Mouse (Mus musculus): ENCODE results near the gene Tm7sf2. TPM values are rescaled to one million over a fixed set of nuclear protein-coding genes. Genes with fewer than 3 reads are reported as not detected.

Gene Tm7sf2
- total RNA-seq (2021): 10 to 100 TPM; 24.9 to 25.2 TPM

DNA sequence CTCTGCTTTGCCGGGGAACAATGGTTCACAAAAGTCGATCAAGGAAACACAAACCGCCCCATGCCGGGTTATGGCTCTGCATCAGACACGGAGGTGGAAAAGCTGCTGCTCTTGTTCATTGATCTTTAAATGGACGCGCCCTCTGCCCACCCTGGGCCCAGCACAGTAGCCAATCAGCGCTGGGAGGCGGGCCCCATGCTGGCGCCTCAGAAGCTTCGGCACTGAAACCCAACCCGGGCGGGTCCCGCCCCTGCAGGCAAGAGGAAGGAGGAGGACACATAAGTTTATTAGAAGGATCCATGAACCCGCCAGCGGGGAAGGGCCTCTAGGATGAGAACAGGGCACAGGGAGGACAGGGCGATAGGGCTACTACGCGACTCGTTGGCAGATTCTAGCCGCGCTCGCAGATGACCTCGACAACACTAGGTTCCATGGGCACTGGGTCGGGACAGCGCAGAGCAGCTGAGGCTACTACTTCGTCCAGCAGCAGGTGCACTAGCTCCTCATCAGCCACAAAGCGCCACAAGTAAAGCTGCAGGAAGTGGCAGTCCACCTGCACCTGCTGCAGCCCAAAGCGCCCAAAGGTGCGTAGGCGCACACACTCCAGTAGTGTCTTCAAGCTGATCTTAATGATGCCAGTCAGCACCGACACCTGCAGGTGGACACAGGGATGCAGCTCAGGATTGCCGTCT, at the start of gene Tm7sf2:
Gene Tm7sf2, minus strand, starts transcription at position 650 of the 692 bp plus-strand sequence.
- intact Hi-C loops (cut with DNase I): loop anchor here (5.0 kb wide), 1 partner anchor 49 kb away; the partner anchor contains the start of gene Sac3d1
- peak; percentile 82 to 91 for DNase-seq (ENCODE audit: low spot score in 2 of 2)

- intact Hi-C loops (cut with DNase I): loop anchor here (5.0 kb wide), 1 partner anchor 50 kb away; the partner anchor contains the start of gene Tm7sf2
Observed at GRCm38 (mm10) chr19:6117346-6117985, 49.3 kb upstream of the Tm7sf2 start.

GRCm38 (mm10) chr19:6116113-6116850, 48.1 kb upstream of the Tm7sf2 start:
- DNase-seq (ENCODE audit: low spot score in 2 of 2): peak in 1 of 2 experiments; percentile 60
- intact Hi-C loops (cut with DNase I): loop anchor here (5.0 kb wide), 1 partner anchor 49 kb away; the partner anchor contains the start of gene Tm7sf2

More at GRCm38 (mm10) chr19:6117346-6117985, 49.3 kb upstream of the Tm7sf2 start:
- peak in 1 of 2 experiments; percentile 65 for DNase-seq (ENCODE audit: low spot score in 2 of 2)

DNA sequence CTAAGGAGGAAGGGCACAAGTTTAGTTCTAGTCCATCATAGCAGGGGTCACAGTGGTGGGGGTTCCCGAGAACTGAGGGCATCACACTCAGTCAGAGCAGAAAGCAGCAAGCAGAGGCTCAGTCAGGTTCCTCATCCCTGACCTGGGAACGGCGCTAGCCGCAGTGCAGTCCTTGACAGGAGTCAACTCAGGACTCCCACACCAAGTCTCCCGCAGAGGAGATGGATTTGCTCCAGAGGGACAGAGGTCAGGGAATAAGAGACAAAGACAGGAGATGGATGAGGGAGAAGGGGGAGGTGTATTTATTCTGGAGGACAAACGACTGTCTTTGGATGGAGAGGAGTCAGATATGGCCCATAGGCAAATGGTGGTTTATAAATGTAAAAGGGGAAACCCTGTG, 44.9 kb upstream of the Tm7sf2 start:
- intact Hi-C loops (cut with DNase I): no loop called here
- no peak for DNase-seq (ENCODE audit: low spot score in 2 of 2)

- no peak for DNase-seq (ENCODE audit: low spot score in 2 of 2)
- intact Hi-C loops (cut with DNase I): no loop called here
Observed at GRCm38 (mm10) chr19:6105586-6105985, 37.4 kb upstream of the Tm7sf2 start, which contains the start of gene Naaladl1. Gene Naaladl1, plus strand, starts transcription at chr19:6105782.

DNA sequence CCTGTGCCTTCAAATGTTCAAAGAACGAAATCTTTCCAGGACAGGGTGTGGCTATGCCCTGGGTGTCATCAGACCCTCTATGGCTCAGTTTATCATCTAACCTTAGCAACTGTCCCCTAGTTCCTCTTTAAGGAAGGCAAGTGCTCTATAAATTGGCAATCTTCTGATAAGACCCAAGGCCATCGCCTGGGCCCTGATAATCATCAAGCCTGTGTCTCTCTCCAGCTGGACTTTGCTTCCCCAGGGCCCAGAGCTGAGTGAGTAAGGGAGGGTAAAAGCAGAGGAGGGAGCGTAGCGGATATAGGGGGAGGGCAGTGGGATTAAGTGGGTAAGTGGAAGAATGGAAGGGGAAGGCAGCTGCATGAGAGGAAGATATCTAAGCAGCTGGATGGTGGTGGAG, 36.3 kb upstream of the Tm7sf2 start:
- intact Hi-C loops (cut with DNase I): no loop called here
- DNase-seq (ENCODE audit: low spot score in 2 of 2): no peak

DNA sequence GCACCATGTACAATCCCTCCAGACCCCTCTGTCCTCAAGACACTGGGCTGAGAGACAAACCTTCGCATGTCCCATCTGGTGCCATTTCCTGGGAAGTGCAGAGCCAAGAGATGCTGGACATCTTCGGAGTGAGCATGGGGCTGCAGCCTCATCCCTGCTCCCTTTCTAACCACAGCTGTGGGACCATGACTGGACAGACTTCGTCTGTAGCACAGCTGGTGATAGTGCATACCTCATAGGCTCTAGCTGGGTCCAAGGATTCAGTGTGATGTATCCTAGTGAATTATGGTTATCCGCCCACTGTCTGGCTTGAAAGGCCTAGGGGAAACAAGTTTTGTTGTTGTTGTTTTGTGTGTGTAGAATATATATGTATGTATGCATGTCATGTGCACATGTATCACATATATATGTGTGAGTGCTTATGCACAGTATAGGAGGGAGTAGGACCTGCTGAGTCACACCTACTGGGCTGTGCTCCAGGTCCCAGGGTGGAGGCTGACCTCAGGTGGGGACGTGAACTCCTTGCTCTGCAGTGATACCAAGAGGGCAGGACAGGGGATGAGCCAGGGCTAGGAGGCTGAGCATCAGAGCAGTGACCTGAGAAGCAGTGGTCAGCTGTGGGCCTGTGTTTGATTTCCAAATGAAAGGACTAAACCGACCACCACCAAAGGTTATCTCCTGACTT, 34.1 kb upstream of the Tm7sf2 start:
- intact Hi-C loops (cut with DNase I): no loop called here

DNA sequence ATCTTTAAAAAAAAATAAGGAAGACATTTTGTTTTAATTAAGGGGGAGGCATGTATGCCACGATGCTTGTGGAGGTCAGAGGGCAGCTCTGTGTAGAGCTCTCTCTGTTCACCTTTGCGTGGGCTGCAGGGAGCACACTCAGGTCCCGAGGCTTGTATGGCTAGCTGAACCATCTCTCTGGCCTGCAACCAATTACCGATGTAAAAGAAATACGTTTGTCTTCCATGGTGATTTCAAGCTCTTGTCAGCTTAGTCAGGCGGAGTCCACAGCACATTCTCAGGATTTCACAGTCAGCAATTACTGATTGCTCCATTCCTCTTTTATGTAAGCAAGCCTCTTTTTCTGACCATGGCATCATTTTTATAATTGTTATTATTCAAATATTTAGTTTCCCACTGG, 33.0 kb upstream of the Tm7sf2 start:
- no peak for DNase-seq (ENCODE audit: low spot score in 2 of 2)
- intact Hi-C loops (cut with DNase I): no loop called here

More for the DNA sequence above, 34.1 kb upstream of the Tm7sf2 start:
- DNase-seq (ENCODE audit: low spot score in 2 of 2): no peak

- intact Hi-C loops (cut with DNase I): no loop called here
- DNase-seq (ENCODE audit: low spot score in 2 of 2): no peak
Observed at GRCm38 (mm10) chr19:6097847-6098246, 29.7 kb upstream of the Tm7sf2 start.

DNA sequence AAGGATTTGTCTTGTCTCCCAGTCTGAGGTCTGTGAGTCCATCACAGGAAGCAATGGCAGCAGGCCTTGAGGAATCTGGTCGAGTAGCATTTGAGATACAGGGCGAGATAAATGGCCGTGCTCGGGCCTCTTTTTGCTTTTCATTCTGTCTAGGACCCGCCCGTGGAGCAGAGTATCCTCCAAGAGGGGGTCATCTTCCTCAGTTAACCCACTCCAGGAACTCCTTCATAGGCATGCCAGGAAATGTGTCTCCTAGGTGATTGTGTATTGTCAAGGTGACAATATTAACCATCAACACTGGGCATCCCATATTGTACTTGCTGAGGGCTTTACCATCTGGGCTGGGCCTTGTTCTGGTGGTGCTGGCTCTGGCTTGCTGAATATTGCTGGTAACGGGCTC, 25.9 kb upstream of the Tm7sf2 start, which contains the start of gene AC131692.1:
Gene AC131692.1, plus strand, starts transcription at position 301 of the 400 bp plus-strand sequence.
- intact Hi-C loops (cut with DNase I): no loop called here
- no peak for DNase-seq (ENCODE audit: low spot score in 2 of 2)

DNA sequence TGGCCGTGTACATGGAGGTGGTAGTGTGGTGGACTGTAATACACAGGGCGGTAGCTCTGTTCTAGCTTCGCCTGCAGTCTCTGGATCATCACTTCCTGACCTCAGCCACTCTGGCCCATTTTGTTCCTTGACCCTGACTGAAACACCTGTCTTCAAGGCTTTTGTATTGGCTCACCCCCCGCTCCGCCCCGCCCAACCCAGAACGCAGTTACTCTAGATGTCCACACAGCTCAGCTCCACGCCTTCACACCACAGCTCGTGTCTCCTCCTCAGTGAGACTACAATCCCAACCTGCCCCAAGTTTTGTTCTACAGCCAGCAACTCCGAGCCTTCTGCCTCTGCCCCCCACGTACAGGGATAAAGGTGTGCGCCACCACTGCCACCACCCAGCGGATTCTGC, 20.7 kb upstream of the Tm7sf2 start:
- DNase-seq (ENCODE audit: low spot score in 2 of 2): no peak
- intact Hi-C loops (cut with DNase I): no loop called here

DNA sequence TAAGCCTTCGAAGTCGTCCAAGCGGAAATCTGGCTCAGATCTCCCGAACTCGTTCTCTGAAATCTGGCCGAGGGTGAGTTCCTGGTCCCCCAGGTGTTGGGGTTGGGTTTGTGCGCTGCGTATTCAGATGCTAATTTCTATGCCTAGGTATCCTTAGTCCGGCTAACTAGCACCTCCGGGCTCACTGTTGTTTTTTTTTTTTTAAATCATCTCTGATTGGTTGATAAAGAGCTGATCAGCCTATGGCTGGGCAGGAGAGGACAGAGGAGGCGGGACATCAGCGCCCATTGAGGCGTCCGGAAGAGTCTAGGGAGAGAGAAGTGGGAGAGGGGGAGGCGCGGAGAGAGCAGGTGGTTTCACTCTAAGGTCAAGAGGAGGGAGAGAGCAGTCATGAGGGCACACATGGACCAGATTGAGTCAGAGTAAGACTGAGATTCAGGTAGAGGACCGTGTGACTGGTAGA, 17.3 kb upstream of the Tm7sf2 start:
- intact Hi-C loops (cut with DNase I): loop anchor here (1.0 to 2.0 kb wide), 2 partner anchors 29 to 33 kb away; partner anchors contain the start of genes Fau, Mrpl49 and Sac3d1
- no peak for DNase-seq (ENCODE audit: low spot score in 2 of 2)

GRCm38 (mm10) chr19:6084478-6085248, 16.5 kb upstream of the Tm7sf2 start, which contains the start of the genes Zfpl1 and Cdca5:
Gene Zfpl1, minus strand, starts transcription at chr19:6084956.
Gene Cdca5, plus strand, starts transcription at chr19:6084983.
- DNase-seq (ENCODE audit: low spot score in 2 of 2): peak; percentile 97 to 98
- intact Hi-C loops (cut with DNase I): loop anchor here (1.0 to 2.0 kb wide), 2 partner anchors 28 to 34 kb away; partner anchors contain the start of genes Fau, Mrpl49 and Sac3d1

DNA sequence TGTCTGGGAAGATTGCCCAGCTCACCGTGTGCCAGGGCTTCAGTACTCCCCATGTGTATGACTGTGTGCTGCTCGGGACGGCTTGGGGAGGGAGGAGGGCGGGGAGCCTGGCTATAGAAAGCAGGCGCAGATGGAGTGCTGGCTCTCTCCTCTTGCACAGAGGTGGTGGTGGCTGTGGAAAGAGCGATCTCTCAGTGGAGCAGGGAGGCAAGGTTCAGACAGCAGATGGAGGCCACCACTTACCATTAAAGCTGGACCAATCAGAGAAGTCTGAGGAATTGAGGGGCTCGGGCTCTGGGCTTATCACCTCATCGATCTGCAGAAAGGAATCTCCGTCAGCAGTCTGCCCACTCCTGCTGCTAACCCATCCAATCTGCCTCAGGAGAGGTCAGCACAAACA, 14.0 kb upstream of the Tm7sf2 start, which contains the start of gene Gm28374:
Gene Gm28374, minus strand, starts transcription at position 101 of the 400 bp plus-strand sequence.
- DNase-seq (ENCODE audit: low spot score in 2 of 2): no peak

DNA sequence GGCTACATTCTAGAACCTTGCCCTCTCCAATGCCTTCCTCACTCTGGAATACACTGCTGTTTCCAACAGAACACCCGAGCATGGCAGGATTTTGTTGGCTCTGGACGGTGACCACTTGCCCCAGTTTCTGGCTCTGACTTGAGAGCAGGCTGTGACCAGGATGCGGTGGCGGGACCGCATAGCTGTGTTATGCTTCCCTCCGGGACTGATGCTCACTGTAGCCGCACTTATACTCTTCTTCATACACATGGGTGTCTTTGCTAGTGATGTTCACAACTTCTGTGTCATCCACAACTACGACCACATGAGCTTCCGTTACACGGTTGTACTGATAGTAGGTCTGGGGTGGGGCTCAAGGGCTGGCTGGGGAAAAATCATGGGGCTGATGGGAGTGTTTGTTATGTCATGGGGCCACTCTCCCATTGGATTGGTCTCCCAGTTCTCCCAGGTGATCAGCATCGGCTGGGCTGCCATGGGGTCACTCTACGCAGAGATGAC, 11.9 kb upstream of the Tm7sf2 start, which contains the start of gene Tmem262:
Gene Tmem262, plus strand, starts transcription at position 51 of the 498 bp plus-strand sequence.
- intact Hi-C loops (cut with DNase I): no loop called here
- no peak for DNase-seq (ENCODE audit: low spot score in 2 of 2)

More for the DNA sequence above, 14.0 kb upstream of the Tm7sf2 start, which contains the start of gene Gm28374:
- intact Hi-C loops (cut with DNase I): no loop called here

DNA sequence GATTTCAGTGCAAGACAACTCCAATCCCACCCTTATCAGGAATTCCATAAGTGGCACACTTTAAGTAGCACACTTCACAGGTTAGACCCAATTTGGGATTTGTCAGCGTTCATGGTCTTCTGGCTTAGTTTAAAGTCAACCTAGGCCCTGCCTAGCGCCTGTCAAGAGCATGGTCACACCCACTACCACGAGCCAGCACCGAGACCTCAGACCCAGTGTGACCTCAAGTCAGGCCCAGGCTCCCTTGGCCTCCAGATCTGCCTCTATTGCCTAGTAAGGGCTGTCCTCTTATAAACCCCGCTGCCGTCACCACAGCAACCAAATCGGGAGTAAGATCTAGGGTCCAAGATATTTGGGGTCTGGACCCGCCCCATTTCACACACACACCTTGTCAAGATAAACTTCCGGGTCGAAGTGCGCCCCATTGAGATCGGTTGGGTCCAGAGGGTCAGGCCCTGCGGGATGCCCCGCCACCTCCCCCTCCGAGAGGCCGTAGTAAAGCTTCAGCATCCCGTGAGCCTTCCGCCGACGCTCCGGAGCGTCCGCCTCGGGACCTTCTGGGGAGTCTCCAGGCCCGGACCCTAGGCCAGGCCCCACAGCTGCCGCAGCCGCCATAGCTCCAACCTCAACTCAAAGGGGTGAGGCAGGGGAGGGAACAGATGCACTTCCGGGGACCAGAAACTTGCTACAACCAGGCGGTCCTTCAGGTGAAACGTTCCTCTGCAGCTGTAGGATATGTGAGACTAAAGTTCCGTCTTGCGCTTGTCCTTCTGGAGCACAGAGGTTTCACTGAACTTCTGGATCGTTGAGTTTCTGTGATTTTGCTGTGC, 8.6 kb upstream of the Tm7sf2 start, which contains the start of gene Vps51:
Gene Vps51, minus strand, starts transcription at position 668 of the 830 bp plus-strand sequence.
- intact Hi-C loops (cut with DNase I): no loop called here

GRCm38 (mm10) chr19:6073889-6074288, 5.7 kb upstream of the Tm7sf2 start:
- intact Hi-C loops (cut with DNase I): no loop called here
- no peak for DNase-seq (ENCODE audit: low spot score in 2 of 2)

More for the DNA sequence above, 8.6 kb upstream of the Tm7sf2 start, which contains the start of gene Vps51:
- DNase-seq (ENCODE audit: low spot score in 2 of 2): peak; percentile 87 to 94
